Mouse (Mus musculus) heart, embryonic 11.5 days (tissue): ENCODE results near the gene Car9. TPM values are rescaled to one million over a fixed set of nuclear protein-coding genes. Genes with fewer than 3 reads are reported as not detected.

Experiments
- ATAC-seq: fragments of 200-750 bp; cut with Nextera tagmentation; replicated peaks from 2 replicates; pipeline ENCODE4 v1.8.0; 2017; ENCODE audit warnings: moderate library complexity; ENCODE audit not compliant: insufficient number of reproducible peaks, low FRiP score, low TSS enrichment
- H3K27ac ChIP-seq: fragments of 300-500 bp; sonication (generic); 2 replicates; pipeline ENCODE4 v1.5.1; 2014; ENCODE audit warnings: mild to moderate bottlenecking, low read depth, low read length
- H3K27me3 ChIP-seq: fragments of 300-500 bp; sonication (generic); 2 replicates; pipeline ENCODE4 v1.6.1; 2014; ENCODE audit warnings: mild to moderate bottlenecking, low read length, mixed read lengths; ENCODE audit not compliant: control insufficient read depth, insufficient read depth
- H3K36me3 ChIP-seq: fragments of 300-500 bp; sonication (generic); 2 replicates; pipeline ENCODE4 v1.6.1; 2014; ENCODE audit warnings: mild to moderate bottlenecking, low read length, moderate library complexity, mixed read lengths; ENCODE audit not compliant: control insufficient read depth, insufficient read depth
- H3K4me1 ChIP-seq: fragments of 300-500 bp; sonication (generic); 2 replicates; pipeline ENCODE4 v1.6.1; 2014; ENCODE audit warnings: low read length; ENCODE audit not compliant: control insufficient read depth, insufficient read depth
- H3K4me2 ChIP-seq: fragments of 300-500 bp; sonication (generic); 2 replicates; pipeline ENCODE4 v1.6.1; 2014; ENCODE audit warnings: mild to moderate bottlenecking, moderate library complexity
- H3K4me3 ChIP-seq: fragments of 300-500 bp; sonication (generic); 2 replicates; pipeline ENCODE4 v1.5.1; 2014; ENCODE audit warnings: low read depth, low read length
- H3K9ac ChIP-seq: fragments of 300-500 bp; sonication (generic); 2 replicates; pipeline ENCODE4 v1.6.1; 2014; ENCODE audit warnings: mild to moderate bottlenecking, low read depth, low read length, moderate library complexity
- H3K9me3 ChIP-seq: fragments of 300-500 bp; sonication (generic); replicated peaks from 2 replicates; pipeline ENCODE4 v1.6.1; 2016; ENCODE audit warnings: low read length; ENCODE audit not compliant: control insufficient read depth
- WGBS: fragments of 180-500 bp; shearing (Covaris S2); extraction: QIAGEN DNeasy Blood & Tissue Kit; methylation state at CpG from one replicate; pipeline ENCODE4 v1.1.7; 2014; ENCODE audit not compliant: insufficient replicate concordance; 5-methylcytosine and 5-hydroxymethylcytosine counted together
- polyA plus RNA-seq: library from polyadenylated mRNA; unstranded; fragments of >200 nt; fragmentation: Nextera tagmentation; extraction: Ambion mirVana; gene quantifications from 2 replicates; pipeline ENCODE4 v1.2.1, GENCODE M21; 2014

Gene Car9
- polyA plus RNA-seq, 1 experiment from 2014 or later, result 1.7 TPM

GRCm38 (mm10) chr4:43519956-43520355 lies 13.2 kb downstream of the Car9 start:
- Histone ChIP-seq H3K27ac (0 out of 2 replicates have a peak overlapping the region, but pooled peaks have one; percentile 29), H3K4me2 (peak overlapping the region; percentile 70), H3K27me3 (peaks cover 4% of the 10 kb centered on the region), H3K9ac (0 out of 2 replicates have a peak overlapping the region, but pooled peaks have one; percentile 34), H3K4me1 (peaks cover 52% of the 10 kb centered on the region), H3K9me3 (no peaks in the 10 kb centered on the region), H3K36me3 (peaks cover 4% of the 10 kb centered on the region; the same call in 1 of the 2 replicates), H3K4me3 (peak overlapping the region; percentile 16; the same call in 1 of the 2 replicates)
- no peak for ATAC-seq
- WGBS, result 14% methylated on average over 6 of the region's 6 CpGs

GRCm38 (mm10) chr4:43527880-43528279 lies 21.1 kb downstream of the Car9 start:
- Histone ChIP-seq H3K4me1 (peaks cover 16% of the 10 kb centered on the region), H3K27me3 (peaks cover 4% of the 10 kb centered on the region), H3K9me3 (no peaks in the 10 kb centered on the region), H3K4me3 (no peak overlapping the region), H3K4me2 (no peak overlapping the region), H3K27ac (no peak overlapping the region), H3K36me3 (peaks cover 16% of the 10 kb centered on the region), H3K9ac (no peak overlapping the region)
- no peak for ATAC-seq
- 66% methylated on average over 5 of the region's 5 CpGs for WGBS

GRCm38 (mm10) chr4:43528487-43528886 lies 21.7 kb downstream of the Car9 start:
- Histone ChIP-seq H3K9me3 (no peaks in the 10 kb centered on the region), H3K4me2 (no peak overlapping the region), H3K36me3 (peaks cover 22% of the 10 kb centered on the region), H3K4me1 (peaks cover 16% of the 10 kb centered on the region), H3K4me3 (no peak overlapping the region), H3K9ac (no peak overlapping the region), H3K27me3 (peaks cover 4% of the 10 kb centered on the region; the same call in 1 of the 2 replicates), H3K27ac (no peak overlapping the region)
- WGBS, result 80% methylated on average over 9 of the region's 9 CpGs
- no peak for ATAC-seq

- no peak for ATAC-seq
- no peak overlapping the region for H3K27ac ChIP-seq
Observed at GRCm38 (mm10) chr4:43530081-43530501, 23.3 kb downstream of the Car9 start.

GRCm38 (mm10) chr4:43530581-43530980 lies 23.8 kb downstream of the Car9 start:
- Histone ChIP-seq H3K9me3 (no peaks in the 10 kb centered on the region), H3K9ac (no peak overlapping the region), H3K27me3 (no peaks in the 10 kb centered on the region; the same call in 1 of the 2 replicates), H3K4me3 (no peak overlapping the region), H3K4me2 (no peak overlapping the region), H3K4me1 (peaks cover 11% of the 10 kb centered on the region), H3K27ac (no peak overlapping the region), H3K36me3 (peaks cover 34% of the 10 kb centered on the region)
- ATAC-seq, result no peak
- 18% methylated on average over 7 of the region's 7 CpGs for WGBS

More at GRCm38 (mm10) chr4:43530081-43530501, 23.3 kb downstream of the Car9 start:
- H3K4me3 ChIP-seq, result no peak overlapping the region
- H3K27me3 ChIP-seq, result no peaks in the 10 kb centered on the region; the same call in 1 of the 2 replicates
- 48% methylated on average over 8 of the region's 8 CpGs for WGBS
- peaks cover 11% of the 10 kb centered on the region for H3K4me1 ChIP-seq
- no peak overlapping the region for H3K4me2 ChIP-seq
- H3K9me3 ChIP-seq, result no peaks in the 10 kb centered on the region
- no peak overlapping the region for H3K9ac ChIP-seq
- peaks cover 29% of the 10 kb centered on the region for H3K36me3 ChIP-seq

GRCm38 (mm10) chr4:43533270-43533669 lies 26.5 kb downstream of the Car9 start:
- peaks cover 59% of the 10 kb centered on the region for H3K36me3 ChIP-seq
- no peaks in the 10 kb centered on the region for H3K27me3 ChIP-seq
- 79% methylated on average over 9 of the region's 9 CpGs for WGBS
- no peaks in the 10 kb centered on the region for H3K9me3 ChIP-seq
- no peak overlapping the region for H3K4me3 ChIP-seq
- no peak overlapping the region for H3K27ac ChIP-seq
- no peak for ATAC-seq
- H3K4me1 ChIP-seq, result peaks cover 11% of the 10 kb centered on the region
- H3K9ac ChIP-seq, result no peak overlapping the region
- H3K4me2 ChIP-seq, result no peak overlapping the region

GRCm38 (mm10) chr4:43535628-43536027 lies 28.9 kb downstream of the Car9 start:
- Histone ChIP-seq H3K36me3 (peaks cover 80% of the 10 kb centered on the region), H3K9ac (no peak overlapping the region), H3K27me3 (no peaks in the 10 kb centered on the region), H3K9me3 (no peaks in the 10 kb centered on the region), H3K4me1 (peaks cover 7% of the 10 kb centered on the region), H3K27ac (no peak overlapping the region), H3K4me2 (no peak overlapping the region), H3K4me3 (no peak overlapping the region)
- WGBS, result 93% methylated on average over 8 of the region's 8 CpGs
- ATAC-seq, result no peak

- Histone ChIP-seq H3K27ac (no peak overlapping the region), H3K27me3 (no peaks in the 10 kb centered on the region), H3K36me3 (peaks cover 78% of the 10 kb centered on the region), H3K9me3 (no peaks in the 10 kb centered on the region), H3K4me1 (peaks cover 4% of the 10 kb centered on the region), H3K4me3 (no peak overlapping the region), H3K9ac (no peak overlapping the region), H3K4me2 (no peak overlapping the region)
- WGBS, result 90% methylated on average over 9 of the region's 9 CpGs
- no peak for ATAC-seq
Observed at GRCm38 (mm10) chr4:43536031-43536430, 29.3 kb downstream of the Car9 start.

GRCm38 (mm10) chr4:43542044-43542443 lies 35.3 kb downstream of the Car9 start:
- Histone ChIP-seq H3K27ac (no peak overlapping the region), H3K4me1 (no peaks in the 10 kb centered on the region), H3K4me3 (no peak overlapping the region), H3K9me3 (no peaks in the 10 kb centered on the region), H3K27me3 (no peaks in the 10 kb centered on the region), H3K9ac (no peak overlapping the region), H3K4me2 (no peak overlapping the region), H3K36me3 (peaks cover 86% of the 10 kb centered on the region)
- ATAC-seq, result no peak
- WGBS, result 76% methylated on average over 3 of the region's 3 CpGs
